Mouse (Mus musculus): ENCODE data around the gene Atp5s. TPM values are rescaled to one million over a fixed set of nuclear protein-coding genes. Genes with fewer than 3 reads are reported as not detected.

Gene Atp5s
- 28.3 and 30.0 TPM in 2 replicates for polyA plus RNA-seq (2015; fragmentation: Nextera tagmentation; extraction: Ambion mirVana)

GRCm38 (mm10) chr12:69724711-69725460 lies at the start of gene Atp5s, which contains the start of gene L2hgdh:
Gene Atp5s (plus strand): TSS chr12:69724950.
Gene L2hgdh (minus strand): TSS chr12:69724873.
- H3K9me3 ChIP-seq = no peaks in the 10 kb centered on the region
- H3K9ac ChIP-seq = peak within 1 kb of the TSS; percentile 75
- peak within 1 kb of the TSS; percentile 81 for H3K4me2 ChIP-seq
- no peaks in the 10 kb centered on the region for H3K27me3 ChIP-seq
- peaks cover 3% of the 10 kb centered on the region for H3K36me3 ChIP-seq
- ATAC-seq (ENCODE audit: borderline replicate concordance, extremely low read depth, low FRiP score, low TSS enrichment) = peak; percentile 96
- peaks cover 15% of the 10 kb centered on the region for H3K4me1 ChIP-seq
- under 1% methylated on average over 60 of the region's 60 CpGs for WGBS
- H3K4me3 ChIP-seq = peak within 1 kb of the TSS; percentile 79
- H3K27ac ChIP-seq = peak within 1 kb of the TSS; percentile 85

GRCm38 (mm10) chr12:69676157-69676556 lies 48.6 kb upstream of the Atp5s start:
- H3K36me3 ChIP-seq = no peaks in the 10 kb centered on the region
- no peak overlapping the region for H3K4me3 ChIP-seq
- ATAC-seq (ENCODE audit: borderline replicate concordance, extremely low read depth, low FRiP score, low TSS enrichment) = no peak
- no peak overlapping the region for H3K4me2 ChIP-seq
- H3K27ac ChIP-seq = no peak overlapping the region
- H3K27me3 ChIP-seq = no peaks in the 10 kb centered on the region
- H3K9ac ChIP-seq = no peak overlapping the region
- peaks cover 25% of the 10 kb centered on the region for H3K4me1 ChIP-seq
- WGBS = 85% methylated on average over 4 of the region's 4 CpGs
- H3K9me3 ChIP-seq = no peaks in the 10 kb centered on the region

- Histone ChIP-seq H3K4me2 (peak overlapping the region; percentile 83), H3K9ac (peak overlapping the region; percentile 91), H3K27me3 (no peaks in the 10 kb centered on the region), H3K4me3 (peak overlapping the region; percentile 95), H3K27ac (peak overlapping the region; percentile 98), H3K9me3 (no peaks in the 10 kb centered on the region), H3K4me1 (peaks cover 25% of the 10 kb centered on the region), H3K36me3 (no peaks in the 10 kb centered on the region)
- 1% methylated on average over 55 of the region's 56 CpGs for WGBS
- ATAC-seq (ENCODE audit: borderline replicate concordance, extremely low read depth, low FRiP score, low TSS enrichment) = peak; percentile 64; the same call in 1 of the 2 replicates
These were observed 43.9 kb upstream of the Atp5s start for GRCm38 (mm10) chr12:69680635-69681565.

- Histone ChIP-seq H3K4me3 (peak within 1 kb of the TSS; percentile 95), H3K27me3 (no peaks in the 10 kb centered on the region), H3K4me1 (peaks cover 25% of the 10 kb centered on the region), H3K4me2 (peak within 1 kb of the TSS; percentile 83), H3K36me3 (no peaks in the 10 kb centered on the region), H3K9ac (peak within 1 kb of the TSS; percentile 91), H3K27ac (peak within 1 kb of the TSS; percentile 98), H3K9me3 (no peaks in the 10 kb centered on the region)
- WGBS = under 1% methylated on average over 43 of the region's 85 CpGs
- peak; percentile 84 for ATAC-seq (ENCODE audit: borderline replicate concordance, extremely low read depth, low FRiP score, low TSS enrichment)
These were observed 43.1 kb upstream of the Atp5s start, which contains the start of gene Sos2 for GRCm38 (mm10) chr12:69681566-69682061. Gene Sos2 (minus strand): TSS chr12:69681852.

- peak overlapping the region; percentile 91 for H3K9ac ChIP-seq
- WGBS = under 1% methylated on average over 47 of the region's 54 CpGs
These were observed 42.5 kb upstream of the Atp5s start for GRCm38 (mm10) chr12:69682065-69682787.

GRCm38 (mm10) chr12:69682788-69683419 lies 41.8 kb upstream of the Atp5s start:
- Histone ChIP-seq H3K27ac (no peak overlapping the region), H3K27me3 (no peaks in the 10 kb centered on the region), H3K9me3 (no peaks in the 10 kb centered on the region), H3K4me1 (peaks cover 25% of the 10 kb centered on the region), H3K4me2 (peak overlapping the region; percentile 83), H3K4me3 (peak overlapping the region; percentile 95), H3K9ac (peak overlapping the region; percentile 15; the same call in 1 of the 2 replicates), H3K36me3 (no peaks in the 10 kb centered on the region)
- WGBS = 42% methylated on average over 14 of the region's 14 CpGs
- ATAC-seq (ENCODE audit: borderline replicate concordance, extremely low read depth, low FRiP score, low TSS enrichment) = no peak

More at GRCm38 (mm10) chr12:69682065-69682787, 42.5 kb upstream of the Atp5s start:
- Histone ChIP-seq H3K36me3 (no peaks in the 10 kb centered on the region), H3K27ac (peak overlapping the region; percentile 98), H3K9me3 (no peaks in the 10 kb centered on the region), H3K4me3 (peak overlapping the region; percentile 95), H3K4me1 (peaks cover 25% of the 10 kb centered on the region), H3K4me2 (peak overlapping the region; percentile 83), H3K27me3 (no peaks in the 10 kb centered on the region)
- ATAC-seq (ENCODE audit: borderline replicate concordance, extremely low read depth, low FRiP score, low TSS enrichment) = peak; percentile 85

- no peak overlapping the region for H3K4me3 ChIP-seq
- 28% methylated on average over 10 of the region's 10 CpGs for WGBS
- no peak for ATAC-seq (ENCODE audit: borderline replicate concordance, extremely low read depth, low FRiP score, low TSS enrichment)
These were observed 41.2 kb upstream of the Atp5s start for GRCm38 (mm10) chr12:69683537-69683936.

GRCm38 (mm10) chr12:69688368-69688767 lies 36.4 kb upstream of the Atp5s start:
- ATAC-seq (ENCODE audit: borderline replicate concordance, extremely low read depth, low FRiP score, low TSS enrichment) = peak; percentile 73
- WGBS = 13% methylated on average over 2 of the region's 2 CpGs
- H3K27ac ChIP-seq = peak overlapping the region; percentile 63; the same call in 1 of the 2 replicates

More at GRCm38 (mm10) chr12:69683537-69683936, 41.2 kb upstream of the Atp5s start:
- Histone ChIP-seq H3K9me3 (no peaks in the 10 kb centered on the region), H3K4me2 (peak overlapping the region; percentile 4; the same call in 1 of the 2 replicates), H3K9ac (no peak overlapping the region), H3K27me3 (no peaks in the 10 kb centered on the region), H3K4me1 (peaks cover 28% of the 10 kb centered on the region), H3K36me3 (no peaks in the 10 kb centered on the region), H3K27ac (no peak overlapping the region)

GRCm38 (mm10) chr12:69689094-69689493 lies 35.7 kb upstream of the Atp5s start:
- Histone ChIP-seq H3K36me3 (0 out of 2 replicates have a peak, but pooled peaks cover 4% of the 10 kb centered on the region), H3K4me2 (no peak overlapping the region), H3K27me3 (no peaks in the 10 kb centered on the region), H3K4me3 (no peak overlapping the region), H3K9ac (no peak overlapping the region), H3K4me1 (peaks cover 11% of the 10 kb centered on the region; the same call in 1 of the 2 replicates), H3K9me3 (no peaks in the 10 kb centered on the region), H3K27ac (peak overlapping the region; percentile 41)
- ATAC-seq (ENCODE audit: borderline replicate concordance, extremely low read depth, low FRiP score, low TSS enrichment) = no peak

More at GRCm38 (mm10) chr12:69688368-69688767, 36.4 kb upstream of the Atp5s start:
- Histone ChIP-seq H3K4me1 (peaks cover 15% of the 10 kb centered on the region), H3K9me3 (no peaks in the 10 kb centered on the region), H3K4me3 (no peak overlapping the region), H3K27me3 (no peaks in the 10 kb centered on the region), H3K9ac (no peak overlapping the region), H3K4me2 (no peak overlapping the region), H3K36me3 (no peaks in the 10 kb centered on the region)

- Histone ChIP-seq H3K4me3 (no peak overlapping the region), H3K9me3 (no peaks in the 10 kb centered on the region), H3K27ac (no peak overlapping the region), H3K4me2 (no peak overlapping the region), H3K4me1 (peaks cover 11% of the 10 kb centered on the region; the same call in 1 of the 2 replicates), H3K36me3 (0 out of 2 replicates have a peak, but pooled peaks cover 4% of the 10 kb centered on the region), H3K27me3 (no peaks in the 10 kb centered on the region), H3K9ac (no peak overlapping the region)
- 83% methylated on average over 4 of the region's 4 CpGs for WGBS
- no peak for ATAC-seq (ENCODE audit: borderline replicate concordance, extremely low read depth, low FRiP score, low TSS enrichment)
These were observed 34.0 kb upstream of the Atp5s start for GRCm38 (mm10) chr12:69690714-69691113.
